Comparison of ENCODE assay signal across 8 mouse cellular contexts in genomic region chr12:37108390-37108738, GRCm38 (mm10). TPM values are rescaled to one million over a fixed set of nuclear protein-coding genes. Genes with fewer than 3 reads are reported as not detected.
DNase-seq lines count a peak whose midpoint lies in the region; ATAC-seq and TF ChIP-seq lines count a peak whose summit lies in the region.

TSS of gene Meox2 (plus strand) at chr12:37108540.

- H3K9ac ChIP-seq in heart, adult 2 months (ENCODE audit: low read depth, low read length) = peak within 1 kb of the TSS; percentile 89
- peak within 1 kb of the TSS; percentile 37; the same call in 1 of the 2 replicates for H3K9ac ChIP-seq in kidney, postnatal 0 days (ENCODE audit: low read depth, low read length)

- TF ChIP-seq EP300 in heart, adult 2 months (IDR thresholded peaks at IDR 0.05; ENCODE audit: insufficient read depth, low read depth, low read length) = peak; percentile 50; the same call in 1 of the 2 replicates

- TF ChIP-seq POLR2A in cerebellum, adult 2 months (IDR thresholded peaks at IDR 0.05; ENCODE audit: borderline replicate concordance, insufficient read depth, low read length) = no peak
- TF ChIP-seq POLR2A in heart, adult 2 months (IDR thresholded peaks at IDR 0.05; ENCODE audit: insufficient read depth, low read depth, low read length) = peak; percentile 97

- no peak for DNase-seq in cerebellum, adult 2 months
- no peak for DNase-seq in cerebellum, adult 11 months
- DNase-seq in embryo, embryonic 11.5 days (ENCODE audit: low read depth, low spot score) = peak; percentile 70
- peak; percentile 79 to 81 for DNase-seq in heart, adult 2 months
- peak; percentile 93 for DNase-seq in kidney, postnatal 0 days (ENCODE audit: low spot score)
- DNase-seq in spleen, postnatal 14 days (ENCODE audit: low spot score in 2 of 2) = no peak
- DNase-seq in spleen, postnatal 36 days (ENCODE audit: low spot score in 2 of 2) = no peak

- no peak within 1 kb of the TSS for H3K27ac ChIP-seq in cerebellum, adult 2 months (ENCODE audit: insufficient read depth, low read length)
- H3K27ac ChIP-seq in heart, adult 2 months = peak within 1 kb of the TSS; percentile 90
- no peak within 1 kb of the TSS for H3K27ac ChIP-seq in kidney, postnatal 0 days

- peak within 1 kb of the TSS; percentile 33 for H3K4me3 ChIP-seq in cerebellum, adult 2 months (replicated peaks; ENCODE audit: insufficient read depth, low read depth, low read length)
- peak within 1 kb of the TSS; percentile 64 for H3K4me3 ChIP-seq in heart, adult 2 months
- peak within 1 kb of the TSS; percentile 51 for H3K4me3 ChIP-seq in kidney, postnatal 0 days (replicated peaks; ENCODE audit: low read depth, low read length)

- no peaks in the 10 kb centered on the region for H3K79me2 ChIP-seq in heart, adult 2 months (replicated peaks; ENCODE audit: control insufficient read depth, insufficient read depth, low read length)

- no peaks in the 10 kb centered on the region for H3K9me3 ChIP-seq in kidney, postnatal 0 days (replicated peaks; ENCODE audit: low read length)

- no peak for TF ChIP-seq CTCF in cerebellum, adult 2 months (IDR thresholded peaks at IDR 0.05; ENCODE audit: borderline replicate concordance, insufficient read depth, low read depth, low read length)
- no peak for TF ChIP-seq CTCF in heart, adult 2 months (IDR thresholded peaks at IDR 0.05)
- no peak for TF ChIP-seq CTCF in kidney, postnatal 0 days (IDR thresholded peaks at IDR 0.05; ENCODE audit: low read depth)

- ATAC-seq in kidney, postnatal 0 days (replicated peaks; ENCODE audit: low FRiP score, low read depth) = peak; percentile 85
- ATAC-seq in megakaryocyte progenitor cell, adult 5-6 weeks (replicated peaks; ENCODE audit: poor library complexity) = peak; percentile 37

- H3K4me1 ChIP-seq in cerebellum, adult 2 months (ENCODE audit: control insufficient read depth, insufficient read depth, low read length) = peaks cover 7% of the 10 kb centered on the region; the same call in 1 of the 2 replicates
- no peaks in the 10 kb centered on the region for H3K4me1 ChIP-seq in heart, adult 2 months (ENCODE audit: control insufficient read depth, insufficient read depth, low read length)
- H3K4me1 ChIP-seq in kidney, postnatal 0 days (replicated peaks; ENCODE audit: insufficient read depth, low read length) = peaks cover 10% of the 10 kb centered on the region

- WGBS in cerebellum, adult 2 months = under 1% methylated on average over 12 of the region's 12 CpGs
- under 1% methylated on average over 12 of the region's 12 CpGs for WGBS in heart, adult 2 months
- WGBS in kidney, postnatal 0 days = 0% methylated on average over 12 of the region's 12 CpGs

- intact Hi-C loops in heart, adult 2 months (cut with DNase I) = loop anchor here (2.0 to 5.0 kb wide), 3 partner anchors 58 to 390 kb away; no protein-coding TSS in a partner anchor

- H3K27me3 ChIP-seq in cerebellum, adult 2 months (ENCODE audit: control insufficient read depth, insufficient read depth, low read length) = no peaks in the 10 kb centered on the region; the same call in 1 of the 2 replicates
- H3K27me3 ChIP-seq in heart, adult 2 months (ENCODE audit: control insufficient read depth, insufficient read depth, low read length) = no peaks in the 10 kb centered on the region
- peaks cover 5% of the 10 kb centered on the region; the same call in 1 of the 2 replicates for H3K27me3 ChIP-seq in kidney, postnatal 0 days (ENCODE audit: insufficient read depth, low read length)

- peak within 1 kb of the TSS; percentile 79 for H3K4me2 ChIP-seq in kidney, postnatal 0 days (ENCODE audit: low read length)

- no peaks in the 10 kb centered on the region for H3K36me3 ChIP-seq in heart, adult 2 months (ENCODE audit: control insufficient read depth, insufficient read depth, low read length)
- no peaks in the 10 kb centered on the region for H3K36me3 ChIP-seq in kidney, postnatal 0 days (ENCODE audit: insufficient read depth, low read length)

RNA-seq across cellular contexts. Expression of gene Meox2, which starts in this region (rescaled TPM):
- not detected in 2 replicates for polyA plus RNA-seq in cerebellum, adult 2 months (2012; rRNA removed)
- total RNA-seq in heart, adult 2 months (2021) = 10 to 100 TPM in 1 of 2 experiments, 1 to 10 TPM in 1; 7.3 to 13.4 TPM
- 10.2 and 12.1 TPM in 2 replicates for polyA plus RNA-seq in heart, adult 2 months (2012; rRNA removed)
- 3.8 and 4.8 TPM in 2 replicates for polyA plus RNA-seq in kidney, postnatal 0 days (2015; fragmentation: Nextera tagmentation; extraction: Ambion mirVana)
- not detected in 2 replicates for total RNA-seq in megakaryocyte progenitor cell, adult 5-6 weeks (2015)
- not detected in 2 replicates for total RNA-seq in megakaryocyte progenitor cell, adult 5-6 weeks (2017)

Comparison
In these comparisons a context has a peak if more than half of its experiments do, and no peak if none do; other contexts are left out.
1. RNA of gene Meox2 (total RNA-seq): 7.3 to 13.4 TPM in heart, adult 2 months; not detected in megakaryocyte progenitor cell, adult 5-6 weeks; every median in the first group is over 4 times any median in the second.
2. Peak in ATAC-seq in megakaryocyte progenitor cell, adult 5-6 weeks; RNA of the gene not detected or under 1 TPM.
3. DNase-seq: peak in embryo, embryonic 11.5 days (single experiment), heart, adult 2 months (2 of 2) and kidney, postnatal 0 days (single experiment); none in cerebellum, adult 2 months (0 of 2), cerebellum, adult 11 months (single experiment), spleen, postnatal 14 days (0 of 2) and spleen, postnatal 36 days (0 of 2).
4. Peak in every context shown above with its lines, with median percentiles within 50 percentile points of each other: H3K4me3 ChIP-seq.